Mouse (Mus musculus): ENCODE results near the gene Nrf1. TPM values are rescaled to one million over a fixed set of nuclear protein-coding genes. Genes with fewer than 3 reads are reported as not detected.

Gene Nrf1
- polyA plus RNA-seq, 1 experiment, result 20.4 TPM

DNA sequence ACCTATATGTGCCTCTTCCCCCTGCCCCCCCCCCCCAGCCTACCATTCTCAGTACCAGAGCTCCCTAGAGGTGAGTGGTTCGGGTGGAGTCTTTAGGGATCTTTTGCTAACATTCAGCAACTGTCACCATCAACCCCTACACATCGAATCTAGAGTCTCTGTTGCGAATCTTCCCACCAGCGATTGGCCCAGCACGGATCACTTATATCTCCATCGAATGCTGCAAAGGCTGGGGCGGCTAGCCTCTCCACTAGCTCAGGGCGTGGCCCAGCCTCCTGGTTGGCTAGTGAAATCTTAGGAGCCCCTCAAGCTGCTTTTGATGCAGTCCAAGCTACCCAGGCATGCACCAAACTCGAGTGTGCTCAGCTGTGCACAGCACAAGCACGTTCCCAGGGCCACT, 124.2 kb downstream of the Nrf1 start:
- no peak overlapping the region for H3K4me3 ChIP-seq (ENCODE audit: insufficient read depth, low read length)
- TF ChIP-seq CTCF (IDR thresholded peaks at IDR 0.05; ENCODE audit: low read depth, low read length) (no peak), POLR2A (IDR thresholded peaks at IDR 0.05; ENCODE audit: borderline replicate concordance, low read depth, low read length) (no peak)
- no peak overlapping the region for H3K27ac ChIP-seq (ENCODE audit: insufficient read depth, low read depth, low read length)
- 0 out of 2 replicates have a peak, but pooled peaks cover 2% of the 10 kb centered on the region for H3K4me1 ChIP-seq (ENCODE audit: control insufficient read depth, insufficient read depth, low read length)

DNA sequence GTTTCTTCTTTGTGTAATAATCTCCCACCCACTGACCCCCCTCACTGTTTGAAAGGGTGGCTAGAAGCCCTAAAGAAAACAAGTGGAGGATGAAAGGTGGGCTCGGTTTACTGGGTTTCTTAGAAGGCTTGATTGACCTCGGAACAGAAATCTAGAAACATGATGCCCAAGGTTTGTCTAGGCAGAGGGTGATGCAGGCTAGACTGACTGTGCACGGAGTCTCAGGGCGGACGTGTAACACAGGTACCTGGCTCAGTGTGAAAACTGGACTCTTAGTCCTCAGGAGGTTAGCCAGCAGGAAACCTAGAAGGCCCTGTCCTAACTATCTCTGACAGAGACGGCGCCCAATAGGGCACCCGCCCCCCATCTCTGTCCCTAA, 124.6 kb downstream of the Nrf1 start:
- no peak overlapping the region for H3K4me3 ChIP-seq (ENCODE audit: insufficient read depth, low read length)
- 0 out of 2 replicates have a peak, but pooled peaks cover 6% of the 10 kb centered on the region for H3K4me1 ChIP-seq (ENCODE audit: control insufficient read depth, insufficient read depth, low read length)
- H3K27ac ChIP-seq (ENCODE audit: insufficient read depth, low read depth, low read length), result no peak overlapping the region
- no peak for TF ChIP-seq CTCF (IDR thresholded peaks at IDR 0.05; ENCODE audit: low read depth, low read length)

DNA sequence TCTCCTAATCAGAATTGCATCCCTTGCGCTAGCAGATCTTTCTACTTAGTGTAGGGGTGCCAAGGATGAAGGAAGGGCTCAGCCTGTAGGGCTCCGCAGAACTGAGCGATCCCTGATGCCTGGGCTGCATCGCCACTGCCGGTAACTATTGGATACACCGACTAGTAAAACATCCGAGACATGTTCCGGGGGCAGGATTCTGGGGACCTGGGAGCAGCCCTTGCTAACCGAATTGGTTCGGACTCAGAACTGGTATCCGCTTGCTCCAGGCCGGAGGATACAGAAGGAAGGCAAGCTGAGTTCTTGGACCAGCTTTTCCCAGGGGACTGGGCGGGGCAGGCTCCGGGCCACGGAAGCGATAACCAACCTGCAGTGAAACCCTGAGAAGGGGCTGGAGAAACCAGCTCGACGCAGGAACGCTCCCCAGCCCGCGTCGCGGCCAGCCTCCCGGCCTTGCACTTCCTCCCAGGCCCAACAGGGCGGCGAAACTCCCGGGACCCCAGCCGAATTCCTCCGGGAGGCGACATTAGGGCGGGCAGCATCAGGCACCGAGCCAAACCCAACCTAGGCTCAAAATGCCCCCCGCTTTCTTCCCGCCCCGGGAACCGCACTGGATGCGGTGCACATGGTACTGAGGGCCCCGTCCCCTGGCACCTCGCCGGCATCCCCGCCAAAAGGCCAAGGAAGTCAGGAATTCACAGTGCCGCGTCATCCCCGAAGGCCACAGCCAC, 125.2 kb downstream of the Nrf1 start:
- Histone ChIP-seq H3K4me3 (ENCODE audit: insufficient read depth, low read length) (peak overlapping the region; percentile 30), H3K27ac (ENCODE audit: insufficient read depth, low read depth, low read length) (no peak overlapping the region), H3K4me1 (ENCODE audit: control insufficient read depth, insufficient read depth, low read length) (0 out of 2 replicates have a peak, but pooled peaks cover 8% of the 10 kb centered on the region)
- peak; percentile 66 for TF ChIP-seq CTCF (IDR thresholded peaks at IDR 0.05; ENCODE audit: low read depth, low read length)
- TF ChIP-seq POLR2A (IDR thresholded peaks at IDR 0.05; ENCODE audit: borderline replicate concordance, low read depth, low read length), result no peak

DNA sequence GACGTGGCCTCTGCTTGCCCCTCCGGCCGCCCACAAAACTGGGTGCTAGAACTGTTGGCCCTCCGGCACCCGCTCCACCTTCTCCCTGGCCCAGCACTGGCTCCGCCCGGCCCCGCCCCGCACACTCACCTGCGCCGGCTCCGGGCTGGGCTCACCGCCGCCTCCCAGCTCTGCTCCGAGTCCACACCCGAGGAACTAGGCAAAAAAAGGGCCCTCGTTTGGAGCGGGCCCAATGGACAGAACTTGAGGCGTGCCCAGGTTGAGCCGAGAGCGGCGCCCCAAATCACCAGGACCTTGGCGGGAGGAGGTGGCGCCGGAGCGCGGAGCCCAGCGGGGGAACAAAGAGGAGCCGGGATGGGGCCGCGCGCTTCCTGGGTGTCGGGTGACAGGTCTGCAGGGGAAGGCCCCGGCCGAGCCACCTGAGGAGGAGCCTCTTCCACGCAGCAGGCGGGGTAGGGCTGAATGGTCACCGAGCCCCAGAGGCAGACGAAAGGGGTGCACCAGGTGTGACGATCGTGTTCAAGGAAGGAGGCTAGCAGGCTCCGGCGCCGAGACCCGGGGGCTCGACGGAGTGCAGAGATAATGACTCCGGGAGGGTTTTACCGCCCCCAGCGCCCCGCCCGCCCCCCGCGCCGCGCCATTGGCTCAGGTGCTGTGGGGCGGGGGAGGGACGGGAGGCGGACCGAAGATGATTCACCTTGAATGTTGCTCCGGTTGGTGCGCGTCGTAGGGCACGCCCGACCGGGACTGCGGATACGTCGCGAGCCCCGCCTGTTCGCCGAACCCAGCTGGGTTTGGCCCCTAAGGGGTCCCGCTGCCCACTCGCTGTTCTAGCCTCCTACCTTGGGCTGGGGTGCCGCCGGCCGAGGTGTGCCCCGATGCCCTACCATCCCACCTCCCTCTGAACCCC, 126.0 kb downstream of the Nrf1 start:
- TF ChIP-seq CTCF (IDR thresholded peaks at IDR 0.05; ENCODE audit: low read depth, low read length), result no peak
- no peak for TF ChIP-seq POLR2A (IDR thresholded peaks at IDR 0.05; ENCODE audit: borderline replicate concordance, low read depth, low read length)
- Histone ChIP-seq H3K4me1 (ENCODE audit: control insufficient read depth, insufficient read depth, low read length) (0 out of 2 replicates have a peak, but pooled peaks cover 8% of the 10 kb centered on the region), H3K4me3 (ENCODE audit: insufficient read depth, low read length) (peak overlapping the region; percentile 30), H3K27ac (ENCODE audit: insufficient read depth, low read depth, low read length) (no peak overlapping the region)

DNA sequence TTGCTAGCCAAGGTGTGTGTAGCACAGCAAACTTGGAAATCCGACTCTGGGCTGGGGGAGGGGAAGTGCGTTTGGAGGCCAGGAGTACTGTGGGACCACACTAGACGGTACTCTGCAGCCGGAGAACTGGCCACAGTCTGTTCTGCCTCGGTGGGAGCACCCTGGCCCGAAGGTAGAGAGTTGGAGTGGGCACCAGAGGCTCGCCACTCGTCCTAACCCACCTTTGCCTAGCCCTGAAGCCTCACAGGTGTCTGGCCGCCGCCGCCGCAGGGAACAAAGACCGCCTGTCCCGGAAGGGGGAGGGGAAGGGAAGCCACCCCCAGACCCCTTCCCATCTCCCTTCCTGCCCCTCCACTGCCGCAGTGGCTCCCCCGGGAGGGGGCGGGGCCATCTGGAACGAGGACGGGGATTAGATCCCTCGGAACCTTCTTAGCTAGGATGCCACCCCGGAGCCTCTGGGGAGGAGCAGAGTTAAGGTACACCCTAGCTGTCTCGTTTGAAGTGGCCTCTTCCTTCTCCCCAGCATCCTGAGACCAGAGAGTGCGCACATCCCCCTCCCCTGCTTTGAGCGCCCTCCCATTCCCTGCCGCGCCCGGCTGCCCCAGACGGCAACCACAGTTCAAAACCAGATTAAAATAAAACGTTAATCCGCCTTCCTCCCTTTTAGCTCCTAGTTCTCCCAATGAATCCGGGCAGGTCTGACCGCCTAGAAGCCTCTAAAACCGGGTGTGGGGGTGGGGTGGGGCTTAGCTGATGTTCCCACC, 126.9 kb downstream of the Nrf1 start:
- Histone ChIP-seq H3K4me3 (ENCODE audit: insufficient read depth, low read length) (peak overlapping the region; percentile 21), H3K27ac (ENCODE audit: insufficient read depth, low read depth, low read length) (no peak overlapping the region), H3K4me1 (ENCODE audit: control insufficient read depth, insufficient read depth, low read length) (0 out of 2 replicates have a peak, but pooled peaks cover 8% of the 10 kb centered on the region)
- no peak for TF ChIP-seq CTCF (IDR thresholded peaks at IDR 0.05; ENCODE audit: low read depth, low read length)
- no peak for TF ChIP-seq POLR2A (IDR thresholded peaks at IDR 0.05; ENCODE audit: borderline replicate concordance, low read depth, low read length)

GRCm38 (mm10) chr6:30175225-30175917, 127.6 kb downstream of the Nrf1 start:
- H3K4me3 ChIP-seq (ENCODE audit: insufficient read depth, low read length), result peak overlapping the region; percentile 32
- H3K4me1 ChIP-seq (ENCODE audit: control insufficient read depth, insufficient read depth, low read length), result 0 out of 2 replicates have a peak, but pooled peaks cover 8% of the 10 kb centered on the region
- TF ChIP-seq POLR2A (IDR thresholded peaks at IDR 0.05; ENCODE audit: borderline replicate concordance, low read depth, low read length) (no peak), CTCF (IDR thresholded peaks at IDR 0.05; ENCODE audit: low read depth, low read length) (no peak)
- H3K27ac ChIP-seq (ENCODE audit: insufficient read depth, low read depth, low read length), result no peak overlapping the region

GRCm38 (mm10) chr6:30175918-30176421, 128.2 kb downstream of the Nrf1 start:
- 0 out of 2 replicates have a peak, but pooled peaks cover 8% of the 10 kb centered on the region for H3K4me1 ChIP-seq (ENCODE audit: control insufficient read depth, insufficient read depth, low read length)
- H3K4me3 ChIP-seq (ENCODE audit: insufficient read depth, low read length), result peak overlapping the region; percentile 32
- H3K27ac ChIP-seq (ENCODE audit: insufficient read depth, low read depth, low read length), result no peak overlapping the region
- TF ChIP-seq CTCF (IDR thresholded peaks at IDR 0.05; ENCODE audit: low read depth, low read length), result no peak
- TF ChIP-seq POLR2A (IDR thresholded peaks at IDR 0.05; ENCODE audit: borderline replicate concordance, low read depth, low read length), result no peak

GRCm38 (mm10) chr6:30176496-30176895, 128.7 kb downstream of the Nrf1 start:
- peak overlapping the region; percentile 31; the same call in 1 of the 2 replicates for H3K4me3 ChIP-seq (ENCODE audit: insufficient read depth, low read length)
- no peak for TF ChIP-seq POLR2A (IDR thresholded peaks at IDR 0.05; ENCODE audit: borderline replicate concordance, low read depth, low read length)
- TF ChIP-seq CTCF (IDR thresholded peaks at IDR 0.05; ENCODE audit: low read depth, low read length), result no peak
- 0 out of 2 replicates have a peak, but pooled peaks cover 8% of the 10 kb centered on the region for H3K4me1 ChIP-seq (ENCODE audit: control insufficient read depth, insufficient read depth, low read length)
- H3K27ac ChIP-seq (ENCODE audit: insufficient read depth, low read depth, low read length), result no peak overlapping the region

Data from bone marrow macrophage, adult 2 months (primary cell).